In genomic region chr2:109921298-109922035, GRCm38 (mm10) we compare ENCODE assay signal across 11 mouse cellular contexts. TPM values are rescaled to one million over a fixed set of nuclear protein-coding genes. Genes with fewer than 3 reads are reported as not detected.
DNase-seq lines count a peak whose midpoint lies in the region; ATAC-seq and TF ChIP-seq lines count a peak whose summit lies in the region.
"Had no signal": no experiment of that assay in that cellular context is flagged by ENCODE, and none has a peak within 500 bp of the region (broad histone marks: within the 10 kb centered on the region; RNA-seq: fewer than 3 reads in every experiment).

No protein-coding gene starts in this region.

- no peak for TF ChIP-seq POLR2A in limb, embryonic 14.5 days (IDR thresholded peaks at IDR 0.05; ENCODE audit: borderline replicate concordance, extremely low read depth, insufficient read depth, insufficient read length)

- peak overlapping the region; percentile 15; the same call in 1 of the 2 replicates for H3K4me2 ChIP-seq in heart, postnatal 0 days (ENCODE audit: low read depth, low read length)
- peak overlapping the region; percentile 82 for H3K4me2 ChIP-seq in limb, embryonic 14.5 days (replicated peaks; ENCODE audit: low read depth, low read length, severe bottlenecking)

- ATAC-seq in heart, postnatal 0 days (ENCODE audit: insufficient read depth, low read depth): no peak
- no peak for ATAC-seq in limb, embryonic 14.5 days (ENCODE audit: low FRiP score, low read depth)
- ATAC-seq: forebrain, embryonic 16.5 days had no signal

- H3K4me3 ChIP-seq in heart, postnatal 0 days (ENCODE audit: low read depth, low read length): no peak overlapping the region
- H3K4me3 ChIP-seq in brown adipose tissue, adult 24 weeks (ENCODE audit: insufficient read depth, low read depth, low read length): no peak overlapping the region
- peak overlapping the region; percentile 90 for H3K4me3 ChIP-seq in limb, embryonic 14.5 days (replicated peaks; ENCODE audit: low read length)
- H3K4me3 ChIP-seq: left cerebral cortex, adult 2 months had no signal

- H3K9me3 ChIP-seq in heart, postnatal 0 days (replicated peaks; ENCODE audit: control insufficient read depth, low read length): no peaks in the 10 kb centered on the region
- H3K9me3 ChIP-seq in limb, embryonic 14.5 days (ENCODE audit: control insufficient read depth, low read length): no peaks in the 10 kb centered on the region

- H3K36me3 ChIP-seq in heart, postnatal 0 days (replicated peaks; ENCODE audit: control insufficient read depth, insufficient read depth, low read length): peaks cover 7% of the 10 kb centered on the region; the same call in 1 of the 2 replicates
- peaks cover 9% of the 10 kb centered on the region for H3K36me3 ChIP-seq in limb, embryonic 14.5 days (ENCODE audit: control insufficient read depth, insufficient read depth, low read length)

- H3K27me3 ChIP-seq in heart, postnatal 0 days (ENCODE audit: control insufficient read depth, insufficient read depth, low read length): no peaks in the 10 kb centered on the region
- H3K27me3 ChIP-seq in limb, embryonic 14.5 days (ENCODE audit: control insufficient read depth, insufficient read depth, low read length): no peaks in the 10 kb centered on the region

- peaks cover 34% of the 10 kb centered on the region for H3K4me1 ChIP-seq in heart, postnatal 0 days (ENCODE audit: control insufficient read depth, insufficient read depth)
- H3K4me1 ChIP-seq in brown adipose tissue, adult 24 weeks (ENCODE audit: control insufficient read depth, insufficient read depth, insufficient read length, low read length): peaks cover 11% of the 10 kb centered on the region
- peaks cover 32% of the 10 kb centered on the region for H3K4me1 ChIP-seq in limb, embryonic 14.5 days (ENCODE audit: control insufficient read depth, insufficient read depth, low read length)

- TF ChIP-seq EP300 in heart, postnatal 0 days (IDR thresholded peaks at IDR 0.05; ENCODE audit: low read depth): no peak

- H3K27ac ChIP-seq in heart, postnatal 0 days (ENCODE audit: low read depth): peak overlapping the region; percentile 15; the same call in 1 of the 2 replicates
- H3K27ac ChIP-seq in brown adipose tissue, adult 24 weeks (replicated peaks; ENCODE audit: low read depth, low read length): peak overlapping the region; percentile 48
- H3K27ac ChIP-seq in limb, embryonic 14.5 days (replicated peaks; ENCODE audit: low read depth, low read length): no peak overlapping the region; the same call in 1 of the 2 replicates
- H3K27ac ChIP-seq: left cerebral cortex, adult 2 months had no signal

- intact Hi-C loops in heart, postnatal 25 days (cut with DNase I): no loop called here

- DNase-seq in heart, postnatal 0 days (ENCODE audit: low spot score): no peak
- no peak for DNase-seq in heart, postnatal 25 days (ENCODE audit: low spot score)
- DNase-seq in 3134 (ENCODE audit: extremely low read depth, insufficient read length, low spot score): peak; percentile 22
- DNase-seq in limb, embryonic 14.5 days (ENCODE audit: low spot score): no peak
- DNase-seq in cerebellum, postnatal 10 days: no peak
- DNase-seq in B cell, adult 2 months: no peak
- DNase-seq: adrenal gland, adult 8-10 months; heart, postnatal 36 days had no signal

- WGBS in heart, postnatal 0 days: 54% methylated on average over 8 of the region's 8 CpGs
- 41% methylated on average over 8 of the region's 8 CpGs for WGBS in limb, embryonic 14.5 days

- TF ChIP-seq CTCF in heart, postnatal 0 days (IDR thresholded peaks at IDR 0.05; ENCODE audit: low read depth): no peak

- no peak overlapping the region for H3K9ac ChIP-seq in heart, postnatal 0 days (replicated peaks; ENCODE audit: low read depth, low read length)
- H3K9ac ChIP-seq in limb, embryonic 14.5 days (ENCODE audit: low read depth, low read length, severe bottlenecking): no peak overlapping the region

RNA-seq across cellular contexts. Expression of gene Lgr4, which starts 4.0 kb away (rescaled TPM):
- total RNA-seq in heart, postnatal 0 days (2014; rRNA removed; ENCODE audit: low replicate concordance): 49.7 and 61.2 TPM in 2 replicates
- polyA plus RNA-seq in heart, postnatal 0 days (2015; fragmentation: Nextera tagmentation; extraction: Ambion mirVana): 10.2 and 10.9 TPM in 2 replicates
- 10 to 100 TPM; 26.0 to 28.9 TPM for total RNA-seq in heart, postnatal 25 days (2021)
- polyA plus RNA-seq in brown adipose tissue, adult 24 weeks (2012; ENCODE audit: insufficient read depth, insufficient read length, missing spikeins): 8.6 and 9.6 TPM in 2 replicates
- polyA plus RNA-seq in limb, embryonic 14.5 days (2012; rRNA removed): 32.3 and 41.2 TPM in 2 replicates
- polyA plus RNA-seq in limb, embryonic 14.5 days (2014; fragmentation: Nextera tagmentation; extraction: Ambion mirVana): 27.8 and 31.9 TPM in 2 replicates

RNA-seq across cellular contexts. Expression of gene Lin7c, which starts 30.8 kb away (rescaled TPM):
- 28.1 and 32.3 TPM in 2 replicates for total RNA-seq in heart, postnatal 0 days (2014; rRNA removed; ENCODE audit: low replicate concordance)
- 27.8 and 28.2 TPM in 2 replicates for polyA plus RNA-seq in heart, postnatal 0 days (2015; fragmentation: Nextera tagmentation; extraction: Ambion mirVana)
- 10 to 100 TPM; 41.6 to 43.3 TPM for total RNA-seq in heart, postnatal 25 days (2021)
- 24.6 and 24.7 TPM in 2 replicates for polyA plus RNA-seq in brown adipose tissue, adult 24 weeks (2012; ENCODE audit: insufficient read depth, insufficient read length, missing spikeins)
- 19.5 and 20.5 TPM in 2 replicates for polyA plus RNA-seq in limb, embryonic 14.5 days (2012; rRNA removed)
- polyA plus RNA-seq in limb, embryonic 14.5 days (2014; fragmentation: Nextera tagmentation; extraction: Ambion mirVana): 53.4 and 55.4 TPM in 2 replicates
